Mouse (Mus musculus): Measurements from ENCODE around the gene Islr. TPM values are rescaled to one million over a fixed set of nuclear protein-coding genes. Genes with fewer than 3 reads are reported as not detected.
A peak's percentile ranks its signal among the peaks of the same experiment; 100 is the strongest.

The Islr gene
- total and polyA plus RNA-seq, 2 experiments from 2014 or later, result 27.4 to 45.8 TPM

- H3K4me3 ChIP-seq (ENCODE audit: low read depth, low read length), result peak overlapping the region; percentile 52
- no peaks in the 10 kb centered on the region for H3K9me3 ChIP-seq (ENCODE audit: low read length)
- TF ChIP-seq CTCF (IDR thresholded peaks at IDR 0.05; ENCODE audit: low read depth), result no peak
- H3K27me3 ChIP-seq (ENCODE audit: insufficient read depth, low read length), result peaks cover 3% of the 10 kb centered on the region
- peak; percentile 78 for DNase-seq
- peak; percentile 38; the same call in 1 of the 2 replicates for ATAC-seq
- peak overlapping the region; percentile 65 for H3K4me2 ChIP-seq (ENCODE audit: low read depth)
- peaks cover 2% of the 10 kb centered on the region; the same call in 1 of the 2 replicates for H3K36me3 ChIP-seq (ENCODE audit: insufficient read depth)
- H3K9ac ChIP-seq, result peak overlapping the region; percentile 68
- peak overlapping the region; percentile 95 for H3K27ac ChIP-seq (ENCODE audit: low read depth, low read length)
- WGBS, result 4% methylated on average over 24 of the region's 24 CpGs
- H3K4me1 ChIP-seq (ENCODE audit: insufficient read depth), result peaks cover 21% of the 10 kb centered on the region
Measured at GRCm38 (mm10) chr9:58201091-58201842, 2.8 kb downstream of the Islr start.

GRCm38 (mm10) chr9:58200270-58201090 is 3.6 kb downstream of the Islr start:
- Histone ChIP-seq H3K9me3 (ENCODE audit: low read length) (no peaks in the 10 kb centered on the region), H3K27me3 (ENCODE audit: insufficient read depth, low read length) (peaks cover 3% of the 10 kb centered on the region), H3K27ac (ENCODE audit: low read depth, low read length) (peak overlapping the region; percentile 95), H3K36me3 (ENCODE audit: insufficient read depth) (peaks cover 2% of the 10 kb centered on the region; the same call in 1 of the 2 replicates), H3K4me2 (ENCODE audit: low read depth) (peak overlapping the region; percentile 65), H3K9ac (peak overlapping the region; percentile 68), H3K4me3 (ENCODE audit: low read depth, low read length) (peak overlapping the region; percentile 52), H3K4me1 (ENCODE audit: insufficient read depth) (peaks cover 21% of the 10 kb centered on the region)
- TF ChIP-seq CTCF (IDR thresholded peaks at IDR 0.05; ENCODE audit: low read depth), result no peak
- WGBS, result 9% methylated on average over 11 of the region's 11 CpGs
- peak; percentile 57 for DNase-seq
- no peak for ATAC-seq

- Histone ChIP-seq H3K9ac (peak overlapping the region; percentile 68), H3K9me3 (ENCODE audit: low read length) (no peaks in the 10 kb centered on the region), H3K4me3 (ENCODE audit: low read depth, low read length) (peak overlapping the region; percentile 52), H3K36me3 (ENCODE audit: insufficient read depth) (peaks cover 2% of the 10 kb centered on the region; the same call in 1 of the 2 replicates), H3K4me2 (ENCODE audit: low read depth) (peak overlapping the region; percentile 65), H3K27ac (ENCODE audit: low read depth, low read length) (peak overlapping the region; percentile 95), H3K27me3 (ENCODE audit: insufficient read depth, low read length) (peaks cover 3% of the 10 kb centered on the region), H3K4me1 (ENCODE audit: insufficient read depth) (peaks cover 15% of the 10 kb centered on the region; the same call in 1 of the 2 replicates)
- TF ChIP-seq CTCF (IDR thresholded peaks at IDR 0.05; ENCODE audit: low read depth), result no peak
- DNase-seq, result peak; percentile 57
- 3% methylated on average over 41 of the region's 41 CpGs for WGBS
- ATAC-seq, result no peak
Measured at GRCm38 (mm10) chr9:58199381-58200269, 4.5 kb downstream of the Islr start.

GRCm38 (mm10) chr9:58198801-58199371 is 5.2 kb downstream of the Islr start:
- ATAC-seq (0 out of 2 replicates have a peak, but pooled peaks have one; percentile 0), DNase-seq (peak; percentile 71)
- 6% methylated on average over 35 of the region's 38 CpGs for WGBS
- Histone ChIP-seq H3K9me3 (ENCODE audit: low read length) (no peaks in the 10 kb centered on the region), H3K4me2 (ENCODE audit: low read depth) (peak overlapping the region; percentile 65), H3K27ac (ENCODE audit: low read depth, low read length) (peak overlapping the region; percentile 95), H3K27me3 (ENCODE audit: insufficient read depth, low read length) (peaks cover 3% of the 10 kb centered on the region), H3K4me3 (ENCODE audit: low read depth, low read length) (peak overlapping the region; percentile 52), H3K36me3 (ENCODE audit: insufficient read depth) (peaks cover 2% of the 10 kb centered on the region; the same call in 1 of the 2 replicates), H3K4me1 (ENCODE audit: insufficient read depth) (peaks cover 15% of the 10 kb centered on the region; the same call in 1 of the 2 replicates), H3K9ac (peak overlapping the region; percentile 68)
- TF ChIP-seq CTCF (IDR thresholded peaks at IDR 0.05; ENCODE audit: low read depth), result peak; percentile 26; the same call in 1 of the 2 replicates

- peak overlapping the region; percentile 95 for H3K27ac ChIP-seq (ENCODE audit: low read depth, low read length)
- peaks cover 3% of the 10 kb centered on the region for H3K27me3 ChIP-seq (ENCODE audit: insufficient read depth, low read length)
- WGBS, result 3% methylated on average over 58 of the region's 58 CpGs
- DNase-seq (peak; percentile 76), ATAC-seq (peak; percentile 11; the same call in 1 of the 2 replicates)
- H3K9ac ChIP-seq, result peak overlapping the region; percentile 68
- peaks cover 2% of the 10 kb centered on the region; the same call in 1 of the 2 replicates for H3K36me3 ChIP-seq (ENCODE audit: insufficient read depth)
- peak; percentile 72 for TF ChIP-seq CTCF (IDR thresholded peaks at IDR 0.05; ENCODE audit: low read depth)
- H3K9me3 ChIP-seq (ENCODE audit: low read length), result no peaks in the 10 kb centered on the region
- peak overlapping the region; percentile 52 for H3K4me3 ChIP-seq (ENCODE audit: low read depth, low read length)
- peaks cover 15% of the 10 kb centered on the region; the same call in 1 of the 2 replicates for H3K4me1 ChIP-seq (ENCODE audit: insufficient read depth)
- H3K4me2 ChIP-seq (ENCODE audit: low read depth), result peak overlapping the region; percentile 65
Measured at GRCm38 (mm10) chr9:58197781-58198701, 6.1 kb downstream of the Islr start.

Data from forebrain, postnatal 0 days (tissue).